Mouse (Mus musculus) bone marrow, adult 2 months (tissue): Measurements from ENCODE around the gene Hmbs. TPM values are rescaled to one million over a fixed set of nuclear protein-coding genes. Genes with fewer than 3 reads are reported as not detected.
"Not testable (repeated sequence)": the region's sequence is repeated elsewhere in the genome, so short reads cannot be mapped to it uniquely, and the experiment has no call there.

Experiments used
- H3K27ac ChIP-seq: fragments of 200-500 bp; 2 replicates; pipeline ENCODE4 v1.5.1; 2012; ENCODE audit warnings: low read depth, mild to moderate bottlenecking, control low read depth, inconsistent platforms, low read length; ENCODE audit not compliant: control insufficient read depth, poor library complexity, insufficient read depth
- H3K4me1 ChIP-seq: fragments of 200-500 bp; 2 replicates; pipeline ENCODE4 v1.6.1; 2011; ENCODE audit warnings: low read length; ENCODE audit not compliant: control insufficient read depth, insufficient read depth
- H3K4me3 ChIP-seq: fragments of 200-500 bp; replicated peaks from 2 replicates; pipeline ENCODE3; 2011; ENCODE audit warnings: mild to moderate bottlenecking, low read depth, low read length, control low read depth; ENCODE audit not compliant: control insufficient read depth
- CTCF ChIP-seq: fragments of 200-500 bp; IDR thresholded peaks from 2 replicates; pipeline ENCODE4 v1.5.1; 2011; ENCODE audit warnings: low read length, control low read depth; ENCODE audit not compliant: control insufficient read depth, insufficient read depth
- POLR2A ChIP-seq: fragments of 200-500 bp; IDR thresholded peaks from 2 replicates; pipeline ENCODE4 v1.6.1; 2011; ENCODE audit warnings: low read depth, mild to moderate bottlenecking, control low read depth, low read length, borderline replicate concordance; ENCODE audit not compliant: control insufficient read depth
- whole genome bisulfite sequencing: fragments of 180-500 bp; shearing (Covaris S2); methylation state at CpG from one replicate; pipeline ENCODE4 v1.1.7; 2018; 5-methylcytosine and 5-hydroxymethylcytosine counted together
- polyA plus RNA-seq: library from polyadenylated mRNA; stranded (reverse); fragments of >200 nt; gene quantifications from 2 replicates; pipeline ENCODE4 v1.2.4, GENCODE M21; 2011; ENCODE audit warnings: low replicate concordance; ENCODE audit not compliant: missing spikeins, insufficient read depth, insufficient read length

Gene Hmbs
- polyA plus RNA-seq, 1 experiment: 824 TPM

DNA sequence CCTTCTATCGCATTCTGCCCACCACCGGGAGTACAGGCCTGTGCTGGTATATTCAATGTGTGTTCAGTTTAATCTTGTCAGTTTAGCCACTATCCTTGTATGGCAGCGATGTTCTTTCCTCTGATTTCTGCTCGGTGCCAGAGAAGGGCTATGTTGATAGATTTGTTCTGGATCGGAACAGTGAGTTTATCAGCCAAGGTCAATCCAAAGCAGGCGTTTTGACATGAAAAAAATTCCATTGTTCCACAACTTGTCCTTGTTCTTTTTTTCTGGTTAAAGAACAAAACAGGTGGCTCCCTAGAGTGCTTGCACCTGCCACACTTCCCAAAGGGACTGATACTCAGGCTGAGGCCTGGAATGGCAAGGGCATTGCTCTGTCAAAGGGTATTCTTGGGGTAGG, 32.1 kb upstream of the Hmbs start:
- H3K27ac ChIP-seq: no peak overlapping the region
- TF ChIP-seq CTCF (no peak), POLR2A (no peak)
- WGBS: 90% methylated on average over 6 of the region's 6 CpGs
- no peak overlapping the region for H3K4me3 ChIP-seq
- peaks cover 1% of the 10 kb centered on the region; the same call in 1 of the 2 replicates for H3K4me1 ChIP-seq

DNA sequence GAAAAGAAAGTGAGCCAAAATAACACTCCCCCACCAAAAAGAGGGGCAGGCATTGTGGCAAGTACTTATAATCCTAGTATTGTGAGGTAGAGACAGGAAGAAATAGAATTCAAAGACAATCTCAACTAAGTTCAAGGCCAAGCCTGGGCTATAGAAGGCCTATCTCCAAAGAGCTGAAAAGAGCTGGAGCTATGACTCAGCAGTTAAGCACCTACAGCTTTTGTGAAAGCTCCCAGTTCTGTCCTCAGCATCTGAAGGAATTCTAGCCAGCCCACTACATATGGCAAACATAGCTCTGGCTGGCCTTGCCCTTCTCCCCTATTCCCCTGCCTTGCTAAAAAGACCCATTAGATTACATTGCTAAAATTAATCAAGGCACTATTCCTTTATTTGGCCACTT, 29.4 kb upstream of the Hmbs start:
- no peaks in the 10 kb centered on the region for H3K4me1 ChIP-seq
- TF ChIP-seq POLR2A: no peak
- no peak for TF ChIP-seq CTCF
- H3K27ac ChIP-seq: no peak overlapping the region
- no peak overlapping the region for H3K4me3 ChIP-seq

DNA sequence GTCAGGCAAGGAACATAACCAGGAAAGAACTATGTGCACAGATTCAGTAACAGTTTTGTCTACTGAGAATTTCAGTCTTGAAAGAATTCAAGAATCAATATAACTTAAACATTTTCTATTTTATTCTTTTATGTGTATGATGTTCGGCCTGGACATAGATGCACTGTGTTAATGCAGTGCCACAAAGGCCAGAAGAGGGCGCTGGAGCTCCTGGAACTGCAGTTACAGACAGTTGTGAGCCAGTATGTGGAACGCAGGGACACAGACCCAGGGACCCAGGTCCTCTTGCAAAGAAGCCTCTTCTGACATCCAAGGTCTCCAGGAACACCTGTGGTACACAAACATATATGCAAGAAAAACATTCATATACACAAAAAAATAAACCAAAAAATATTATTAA, 20.5 kb upstream of the Hmbs start:
- peaks cover 1% of the 10 kb centered on the region; the same call in 1 of the 2 replicates for H3K4me1 ChIP-seq
- H3K4me3 ChIP-seq: no peak overlapping the region
- no peak overlapping the region for H3K27ac ChIP-seq
- TF ChIP-seq POLR2A (no peak), CTCF (peak; percentile 47; the same call in 1 of the 2 replicates)
- 61% methylated on average over 3 of the region's 3 CpGs for WGBS

DNA sequence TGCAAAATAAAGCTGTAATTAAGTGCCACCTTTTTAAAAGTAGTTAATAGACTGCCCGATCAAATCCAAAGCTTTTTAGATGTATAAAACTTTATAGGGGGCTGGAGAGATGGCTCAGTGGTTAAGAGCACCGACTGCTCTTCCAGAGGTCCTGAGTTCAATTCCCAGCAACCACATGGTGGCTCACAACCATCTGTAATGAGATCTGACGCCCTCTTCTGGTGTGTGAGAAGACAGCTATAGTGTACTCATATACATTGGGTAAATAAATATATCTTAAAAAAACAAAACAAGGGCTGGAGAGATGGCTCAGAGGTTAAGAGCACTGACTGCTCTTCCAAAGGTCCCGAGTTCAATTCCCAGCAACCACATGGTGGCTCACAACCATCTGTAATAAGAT, 17.9 kb upstream of the Hmbs start:
- WGBS: 34% methylated on average over 4 of the region's 4 CpGs
- not testable (repeated sequence) for H3K4me3 ChIP-seq

DNA sequence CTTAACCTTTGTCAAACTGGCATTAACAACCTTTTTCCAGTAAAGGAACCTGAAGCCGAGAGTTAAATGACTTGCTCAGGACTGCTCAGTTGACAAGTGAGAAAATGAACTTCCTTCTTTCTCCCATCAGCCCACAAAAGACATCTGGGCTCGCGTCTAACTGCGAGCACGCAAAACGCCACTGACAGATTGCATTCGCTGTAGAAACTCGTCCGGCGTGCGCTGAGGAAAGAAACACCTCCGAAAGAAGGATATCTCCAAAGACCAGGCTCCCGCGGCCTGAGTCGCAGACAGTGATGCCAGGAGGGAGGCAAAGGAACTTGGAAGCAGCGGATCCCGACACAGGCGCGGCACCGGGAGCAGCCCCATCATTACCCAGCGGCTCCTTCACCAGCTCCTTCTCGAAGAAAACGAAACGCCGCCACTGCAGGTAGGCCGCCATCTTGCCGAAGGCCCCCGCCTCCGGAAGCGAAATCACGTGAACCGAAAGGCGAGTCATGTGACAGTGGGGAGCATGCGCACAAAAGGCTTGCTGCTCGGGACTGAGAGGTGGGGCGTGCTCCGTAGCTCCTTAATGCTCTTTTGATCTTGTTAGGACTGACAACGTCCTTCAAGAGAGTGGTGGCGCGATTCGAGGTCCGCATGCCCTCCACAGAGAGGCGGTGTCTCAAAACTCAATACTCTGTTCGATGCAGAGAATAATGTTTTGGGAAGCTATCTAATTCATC, 17.3 kb upstream of the Hmbs start, which contains the start of gene Vps11:
Gene Vps11, minus strand, starts transcription at position 481 of the 728 bp plus-strand sequence.
- peak; percentile 67; the same call in 1 of the 2 replicates for TF ChIP-seq POLR2A
- no peak for TF ChIP-seq CTCF
- Histone ChIP-seq H3K4me3 (peak within 1 kb of the TSS; percentile 92), H3K27ac (peak within 1 kb of the TSS; percentile 89), H3K4me1 (peaks cover 1% of the 10 kb centered on the region; the same call in 1 of the 2 replicates)
- WGBS: under 1% methylated on average over 44 of the region's 44 CpGs

More for the DNA sequence above, 17.9 kb upstream of the Hmbs start:
- peak overlapping the region; percentile 89; the same call in 1 of the 2 replicates for H3K27ac ChIP-seq
- not testable (repeated sequence) for H3K4me1 ChIP-seq

DNA sequence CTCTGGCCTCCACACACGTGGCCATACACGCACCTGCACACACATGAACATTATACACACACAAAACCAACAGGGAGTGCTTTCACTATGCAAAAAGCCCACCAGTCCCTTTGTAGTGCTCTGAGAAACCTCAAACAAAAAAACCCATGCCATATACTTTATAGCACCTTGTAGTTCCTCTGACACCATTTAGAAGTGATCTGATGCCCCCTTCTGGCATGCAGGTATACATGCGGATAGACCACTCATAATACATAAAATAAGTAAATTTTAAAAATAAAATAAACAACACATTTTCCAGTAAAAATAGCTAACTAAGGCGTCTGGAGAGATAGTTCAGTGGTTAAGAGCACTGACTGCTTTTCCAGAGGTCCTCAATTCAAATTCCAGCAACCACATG, 13.2 kb upstream of the Hmbs start:
- H3K4me1 ChIP-seq: peaks cover 1% of the 10 kb centered on the region; the same call in 1 of the 2 replicates
- WGBS: 68% methylated on average over 4 of the region's 4 CpGs

DNA sequence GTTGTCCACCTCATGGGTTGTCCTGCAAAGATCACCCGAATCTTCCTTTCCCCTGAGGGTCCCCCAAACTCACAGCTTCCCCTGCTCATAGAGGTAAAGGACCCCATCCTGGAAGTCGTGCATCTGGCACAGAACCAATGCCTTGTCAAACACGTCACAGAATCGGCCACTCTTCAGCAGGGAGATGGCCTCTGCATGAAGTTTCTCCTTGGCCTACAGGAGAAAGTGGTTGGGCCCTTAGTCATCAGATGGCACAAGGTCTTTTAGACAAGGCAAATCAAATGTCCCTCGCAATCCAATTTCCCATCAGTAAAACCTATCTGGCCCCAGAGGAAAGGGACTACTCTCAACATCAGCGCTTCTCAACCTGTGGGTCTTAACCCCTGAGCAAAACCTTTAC, 9.1 kb upstream of the Hmbs start:
- H3K4me3 ChIP-seq: no peak overlapping the region
- 90% methylated on average over 6 of the region's 6 CpGs for WGBS
- no peaks in the 10 kb centered on the region for H3K4me1 ChIP-seq
- H3K27ac ChIP-seq: no peak overlapping the region
- TF ChIP-seq POLR2A: no peak
- TF ChIP-seq CTCF: no peak

More for the DNA sequence above, 13.2 kb upstream of the Hmbs start:
- Histone ChIP-seq H3K27ac (no peak overlapping the region), H3K4me3 (no peak overlapping the region)
- no peak for TF ChIP-seq POLR2A
- TF ChIP-seq CTCF: no peak

DNA sequence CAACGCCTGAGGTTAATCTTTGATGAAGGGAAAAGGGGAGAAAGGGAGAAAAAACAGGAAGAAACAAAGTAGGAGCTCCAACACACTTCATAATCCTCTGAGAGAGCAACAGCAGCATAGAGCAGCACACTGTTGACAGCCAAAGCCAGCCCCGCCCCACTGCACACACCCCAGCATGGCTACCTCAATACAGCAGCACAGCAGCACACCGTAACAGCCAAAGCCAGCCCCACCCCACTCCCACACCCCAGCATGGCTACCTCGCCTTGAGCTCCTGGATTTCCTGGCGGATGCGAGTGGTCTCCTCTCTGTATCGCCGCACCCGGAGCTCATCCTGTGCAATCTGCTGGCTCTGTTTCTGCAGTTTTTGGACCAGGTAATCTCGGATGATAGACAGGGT, 8.3 kb upstream of the Hmbs start:
- no peak for TF ChIP-seq POLR2A
- TF ChIP-seq CTCF: no peak
- Histone ChIP-seq H3K4me3 (no peak overlapping the region), H3K4me1 (no peaks in the 10 kb centered on the region), H3K27ac (no peak overlapping the region; the same call in 1 of the 2 replicates)
- WGBS: 87% methylated on average over 10 of the region's 10 CpGs
